Mouse (Mus musculus): ENCODE data around the gene Gm8050.
"Not testable (repeated sequence)": the region's sequence is repeated elsewhere in the genome, so short reads cannot be mapped to it uniquely, and the experiment has no call there.

The Gm8050 gene

GRCm38 (mm10) chr14:6720151-6720550 lies at the start of gene Gm8050:
Gene Gm8050, minus strand, starts transcription at chr14:6720251.
- in situ Hi-C loops (cut with MboI; ENCODE audit: low sequenced_read_pairs), result not testable (repeated sequence)

DNA sequence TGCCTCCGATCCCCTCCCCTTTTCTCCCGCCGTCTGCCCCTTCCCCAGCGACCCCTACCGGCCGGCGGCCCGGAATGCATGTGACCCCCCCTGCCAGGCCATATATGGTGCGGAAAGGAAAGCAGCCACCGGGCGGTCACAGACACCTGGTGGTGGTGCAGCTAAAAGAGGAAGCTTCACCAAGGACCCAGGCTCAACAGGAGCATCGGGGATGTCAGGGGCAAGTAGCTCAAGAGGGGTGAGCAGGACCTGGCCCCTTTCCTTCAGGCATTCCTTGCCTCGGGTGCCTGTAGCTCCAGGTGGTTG lies 37.1 kb upstream of the Gm8050 start:
- in situ Hi-C loops (cut with MboI; ENCODE audit: low sequenced_read_pairs), result not testable (repeated sequence)

DNA sequence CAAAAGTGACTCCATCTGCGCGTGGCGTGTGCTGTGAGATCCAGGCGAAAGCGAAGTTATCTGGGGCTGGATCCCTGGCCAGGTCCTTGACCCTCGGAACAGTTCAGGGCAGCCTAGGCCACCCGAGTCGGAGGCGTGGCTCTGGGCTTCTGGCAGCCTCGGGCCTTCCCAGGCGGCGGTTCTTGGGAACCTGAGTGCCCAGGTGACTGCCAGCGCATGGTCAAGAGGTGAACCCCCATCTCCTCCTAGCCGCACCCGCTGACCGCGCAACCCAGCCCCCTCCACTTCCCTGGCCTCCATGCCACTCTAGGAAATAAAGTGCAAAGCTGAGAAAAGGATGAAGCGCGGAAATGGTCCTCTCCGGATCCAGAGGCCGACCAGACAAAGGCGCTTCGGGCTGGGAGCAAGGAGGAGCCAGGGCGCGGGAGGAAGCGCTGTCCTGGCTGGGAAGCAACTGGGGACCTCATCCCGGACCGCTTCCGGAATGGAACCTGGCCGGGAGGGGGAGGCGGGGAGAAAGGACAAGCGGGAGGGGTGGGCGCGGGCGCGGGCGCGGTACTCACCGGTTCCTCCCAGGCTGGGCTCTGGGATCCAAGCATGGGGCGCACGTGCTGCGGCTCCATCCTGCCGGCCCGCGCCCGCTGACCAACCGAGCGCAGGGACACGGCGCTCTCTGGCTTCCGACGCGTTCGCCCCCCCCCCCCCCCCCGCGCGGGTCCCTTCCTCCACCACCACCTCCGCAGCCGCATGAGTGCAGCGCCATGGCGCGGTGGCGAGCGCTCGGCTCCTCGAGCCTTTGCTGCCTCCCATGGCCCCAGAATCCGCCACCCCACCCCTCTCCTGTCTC lies 36.6 kb upstream of the Gm8050 start:
- in situ Hi-C loops (cut with MboI; ENCODE audit: low sequenced_read_pairs), result not testable (repeated sequence)

DNA sequence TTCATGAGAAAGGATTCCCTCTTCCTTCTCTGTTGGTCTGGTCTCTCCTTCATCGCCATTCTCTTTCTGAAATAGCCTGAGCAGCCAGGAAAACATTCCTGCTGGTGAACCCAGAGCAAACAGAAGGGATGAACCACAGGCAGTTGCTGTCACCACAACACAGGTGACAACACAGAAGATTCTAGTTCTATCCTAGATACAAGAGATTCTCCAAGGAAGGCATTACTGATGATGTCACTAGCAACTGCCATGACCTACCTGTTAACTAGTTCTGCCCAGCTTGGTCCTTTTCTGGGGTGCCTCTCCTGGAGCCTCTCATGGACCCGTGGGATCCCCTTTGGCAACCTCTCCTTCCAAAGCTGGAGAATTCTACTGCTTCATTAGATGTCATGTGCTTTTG lies 22.2 kb upstream of the Gm8050 start, which contains the start of gene Gm3636:
TSS of gene Gm3636 (minus strand) at position 101 of the 400 bp plus-strand sequence.
- in situ Hi-C loops (cut with MboI; ENCODE audit: low sequenced_read_pairs), result not testable (repeated sequence)

- in situ Hi-C loops (cut with MboI; ENCODE audit: low sequenced_read_pairs), result not testable (repeated sequence)
Measured at GRCm38 (mm10) chr14:6684070-6684469, 36.0 kb downstream of the Gm8050 start, which contains the start of gene Gm10251. Gene Gm10251, minus strand, starts transcription at chr14:6684170.
